Mouse (Mus musculus): Measurements from ENCODE around the gene Pola2. TPM values are rescaled to one million over a fixed set of nuclear protein-coding genes. Genes with fewer than 3 reads are reported as not detected.

Pola2 gene
- total RNA-seq, 2 experiments from 2014 or later = 22.9 to 23.7 TPM

DNA sequence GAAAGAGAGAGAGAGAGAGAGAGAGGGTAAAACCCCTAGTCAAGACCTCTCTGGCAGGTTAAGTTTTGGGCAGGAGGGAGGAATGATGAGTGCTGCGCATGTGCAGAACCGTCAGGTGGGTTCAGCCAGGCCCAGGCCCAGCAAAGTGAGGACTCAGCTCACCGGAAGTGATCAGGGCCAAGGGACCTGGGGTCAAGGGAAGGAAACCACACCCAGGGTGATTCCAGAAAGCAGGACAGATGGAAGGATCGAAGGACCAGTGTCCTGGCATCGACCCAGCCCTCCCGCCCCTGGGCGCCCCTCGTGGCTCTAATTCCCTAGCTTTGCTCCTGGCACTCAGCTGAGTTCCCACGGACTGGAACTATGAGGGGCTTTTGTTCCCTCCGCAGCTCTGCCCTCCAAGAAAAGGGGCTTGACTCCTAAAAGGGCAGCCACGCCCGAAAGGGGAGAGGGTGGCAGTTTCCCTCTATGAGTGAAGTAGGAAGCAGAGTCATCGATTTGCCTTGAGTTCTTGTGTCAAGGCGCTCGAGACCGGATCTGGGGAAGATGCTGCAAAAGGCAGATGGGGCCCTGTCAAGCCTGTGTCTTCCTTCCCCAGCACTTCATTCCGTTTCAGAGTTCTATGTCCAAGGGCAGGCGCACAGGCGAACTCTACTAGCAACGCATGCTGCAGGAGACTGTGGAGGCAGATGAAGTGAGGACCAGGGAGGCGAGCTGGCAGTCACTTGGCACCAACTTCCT, 26.7 kb downstream of the Pola2 start:
- no peak for DNase-seq

DNA sequence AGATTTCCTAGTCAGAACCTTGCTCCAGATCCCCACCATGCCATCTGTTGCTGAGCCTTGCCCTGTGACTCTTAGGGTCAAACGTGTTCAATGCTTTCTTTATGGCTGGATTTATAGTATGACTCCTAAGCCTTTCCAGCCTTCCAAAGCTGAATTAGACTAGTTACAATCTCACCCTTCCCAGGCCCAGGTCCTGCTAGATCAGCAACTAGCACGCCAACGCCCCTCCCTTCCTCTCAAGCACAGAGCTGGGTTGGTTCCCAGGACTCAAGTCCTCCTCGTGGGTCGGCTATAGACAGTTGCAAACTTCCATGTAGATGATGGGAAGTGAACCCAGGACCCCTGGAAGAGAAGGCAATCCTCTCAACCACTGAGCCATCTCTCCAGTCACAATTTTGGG, 28.3 kb downstream of the Pola2 start:
- peak in 1 of 2 experiments; percentile 47 for DNase-seq

- DNase-seq = peak; percentile 75 to 79
Observed at GRCm38 (mm10) chr19:5935266-5935665, 28.7 kb downstream of the Pola2 start.

DNA sequence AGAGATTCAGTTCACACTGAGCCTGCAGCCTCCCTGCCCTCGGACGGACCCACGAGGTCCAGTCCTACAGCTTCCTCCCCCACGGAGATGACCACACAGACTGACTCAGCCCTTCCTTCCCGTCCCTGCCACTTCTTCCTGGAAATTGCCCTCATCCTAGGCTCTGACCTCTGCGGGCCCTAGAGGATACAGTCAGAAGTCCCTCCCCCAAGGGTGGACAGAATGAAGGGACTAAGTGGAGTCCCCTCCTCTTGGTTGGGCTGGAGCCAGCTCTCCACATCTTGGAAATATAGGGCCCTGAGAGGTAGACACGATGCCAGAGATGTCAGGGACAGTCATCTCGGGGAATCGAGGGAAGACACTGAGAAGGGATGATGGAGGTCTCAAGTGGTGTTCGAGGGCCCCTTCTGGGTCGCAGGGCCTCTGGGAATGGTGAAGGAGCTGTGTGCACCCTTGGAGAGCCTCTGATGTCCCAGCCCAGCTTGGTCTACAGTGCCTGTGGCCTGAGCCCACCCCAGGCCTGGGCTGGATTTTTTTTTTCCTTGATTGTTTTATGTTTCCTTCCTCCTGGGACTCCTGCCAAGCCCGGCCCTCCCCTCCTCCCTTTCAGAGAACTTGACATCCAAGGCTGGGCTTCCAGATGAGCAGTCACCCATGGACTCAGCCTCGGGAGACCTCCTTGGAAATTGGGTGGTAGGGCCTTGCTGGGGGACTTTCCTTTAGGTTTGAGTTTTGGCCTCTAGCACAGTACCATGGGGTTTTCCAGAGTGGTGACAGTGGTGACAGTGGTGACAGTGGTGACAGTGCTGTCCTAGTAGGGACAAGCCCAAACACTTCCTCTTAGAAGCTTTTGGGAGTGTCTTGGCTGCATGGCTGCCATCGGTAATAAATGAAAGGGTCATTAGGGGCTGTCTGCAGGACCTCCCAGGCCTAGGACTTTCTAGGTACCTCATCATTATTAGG, 34.1 kb downstream of the Pola2 start:
- DNase-seq = peak; percentile 76 to 82

- no peak for DNase-seq
Observed at GRCm38 (mm10) chr19:5928546-5928945, 35.5 kb downstream of the Pola2 start.

DNA sequence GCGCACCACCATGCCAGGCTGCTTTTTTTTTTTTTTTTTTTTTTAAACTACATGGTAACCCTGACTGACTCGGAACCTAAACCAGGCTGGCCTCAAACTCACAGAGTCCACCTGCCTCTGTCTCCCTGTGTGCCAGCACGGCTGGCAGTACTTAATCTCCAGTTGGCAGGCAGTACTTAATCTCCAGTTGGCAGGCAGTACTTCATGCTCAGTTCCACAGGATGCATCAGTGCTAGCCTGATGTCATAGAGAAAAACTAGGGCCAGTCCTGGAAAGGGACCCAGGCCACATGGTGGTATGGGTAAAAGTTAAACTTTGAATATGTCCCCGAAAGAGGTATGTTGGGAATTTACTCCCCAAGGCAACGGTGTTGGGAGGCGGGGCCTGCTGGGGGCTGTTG, 35.9 kb downstream of the Pola2 start:
- DNase-seq = no peak

- no peak for DNase-seq
Observed at GRCm38 (mm10) chr19:5927532-5927931, 36.5 kb downstream of the Pola2 start.

GRCm38 (mm10) chr19:5927026-5927425, 37.0 kb downstream of the Pola2 start:
- DNase-seq = peak in 1 of 2 experiments; percentile 39

DNA sequence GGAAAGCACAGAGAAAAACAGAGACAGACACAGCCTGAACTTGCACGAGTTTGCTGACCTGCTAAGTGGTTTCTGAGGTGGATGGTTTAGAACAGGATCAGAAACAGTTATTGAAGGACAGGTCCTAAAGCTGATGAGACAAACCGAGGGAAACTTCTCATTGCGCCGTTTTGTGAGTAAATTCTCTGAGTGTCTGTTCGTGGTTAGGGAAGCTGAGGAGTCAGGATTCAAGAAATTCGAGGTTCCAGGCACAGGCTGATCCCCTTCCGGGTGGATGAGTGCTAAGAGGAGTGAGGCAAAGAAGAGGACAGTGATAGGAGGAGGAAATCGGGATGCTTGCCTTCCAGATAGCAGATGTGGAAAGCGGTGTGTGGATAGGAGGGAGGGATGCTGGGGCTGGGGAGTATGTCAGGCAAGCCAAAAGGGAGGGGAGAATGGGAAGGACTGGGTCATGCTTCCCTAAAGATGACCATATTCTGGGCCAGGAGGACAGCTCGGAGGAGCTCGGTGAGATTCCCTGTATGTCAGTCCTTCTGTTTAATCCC, 38.6 kb downstream of the Pola2 start:
- no peak for DNase-seq

- peak; percentile 98 to 99 for DNase-seq
Observed at GRCm38 (mm10) chr19:5924713-5925093, 39.3 kb downstream of the Pola2 start, which contains the start of gene Cdc42ep2. Gene Cdc42ep2, minus strand, starts transcription at chr19:5924816.

- DNase-seq = peak; percentile 90 to 93
Observed at GRCm38 (mm10) chr19:5923990-5924712, 39.9 kb downstream of the Pola2 start.

- DNase-seq = no peak
Observed at GRCm38 (mm10) chr19:5922963-5923362, 41.0 kb downstream of the Pola2 start.

DNA sequence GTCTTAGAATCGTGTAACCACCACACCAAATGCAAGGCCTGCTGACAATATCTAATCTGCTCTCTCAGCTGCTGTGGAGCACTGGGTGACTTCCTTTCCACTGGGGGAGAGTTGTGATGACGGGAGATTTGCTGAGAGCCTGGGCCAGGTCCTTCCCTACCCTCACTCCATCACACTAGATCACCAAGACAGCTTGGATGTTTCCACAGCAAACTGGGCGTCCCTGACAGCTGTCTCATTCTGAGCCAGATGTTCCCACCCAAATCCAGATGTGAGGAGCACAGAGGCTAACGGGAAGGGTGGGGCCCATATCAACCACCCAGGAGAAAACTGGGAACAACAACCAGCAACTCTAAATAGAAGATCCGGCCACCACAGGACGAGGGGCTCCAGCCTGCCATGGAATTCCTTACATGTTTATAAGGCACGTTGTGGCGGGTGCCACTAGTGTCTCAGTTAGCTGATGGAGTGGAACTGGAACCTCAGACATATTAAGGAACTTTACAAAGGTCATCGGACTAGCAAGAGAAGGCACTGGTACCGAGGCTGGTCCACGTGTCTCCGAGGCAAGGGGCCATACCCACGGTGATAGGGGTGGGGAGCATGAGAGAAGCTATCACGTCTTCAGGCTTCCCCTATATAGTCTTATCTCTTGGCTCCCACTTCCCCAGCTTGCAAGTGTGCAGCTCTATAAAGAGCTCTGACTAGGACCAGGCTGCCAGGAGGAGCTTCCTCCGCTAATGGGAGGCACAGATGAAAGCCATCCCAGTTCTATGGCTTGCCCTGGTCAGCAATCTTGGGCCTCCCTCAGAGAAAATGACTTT, 41.7 kb downstream of the Pola2 start:
- no peak for DNase-seq

DNA sequence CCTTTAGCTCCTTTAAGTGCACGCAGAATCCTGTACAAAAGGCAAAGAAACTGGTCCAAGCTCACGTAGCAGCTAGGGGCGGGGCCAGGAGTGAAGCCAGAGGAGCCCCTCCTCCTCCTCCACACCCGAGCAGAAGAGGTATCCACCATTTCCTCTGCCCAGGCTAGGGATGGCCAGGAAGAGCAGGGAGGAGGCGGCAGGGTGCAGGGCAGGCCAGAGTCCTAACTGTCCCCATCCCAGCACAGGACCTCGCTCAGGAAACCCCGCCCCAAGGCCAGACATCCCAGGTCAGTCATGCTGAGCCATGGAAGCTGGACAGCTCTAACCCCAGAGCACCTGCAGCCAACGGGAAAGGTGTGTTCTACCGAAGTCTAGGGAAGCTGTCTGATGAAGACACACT, 42.3 kb downstream of the Pola2 start:
- DNase-seq = peak; percentile 38 to 47

- DNase-seq = no peak
Observed at GRCm38 (mm10) chr19:5913007-5913719, 50.8 kb downstream of the Pola2 start, which contains the start of gene Dpf2. Gene Dpf2, minus strand, starts transcription at chr19:5913010.

DNA sequence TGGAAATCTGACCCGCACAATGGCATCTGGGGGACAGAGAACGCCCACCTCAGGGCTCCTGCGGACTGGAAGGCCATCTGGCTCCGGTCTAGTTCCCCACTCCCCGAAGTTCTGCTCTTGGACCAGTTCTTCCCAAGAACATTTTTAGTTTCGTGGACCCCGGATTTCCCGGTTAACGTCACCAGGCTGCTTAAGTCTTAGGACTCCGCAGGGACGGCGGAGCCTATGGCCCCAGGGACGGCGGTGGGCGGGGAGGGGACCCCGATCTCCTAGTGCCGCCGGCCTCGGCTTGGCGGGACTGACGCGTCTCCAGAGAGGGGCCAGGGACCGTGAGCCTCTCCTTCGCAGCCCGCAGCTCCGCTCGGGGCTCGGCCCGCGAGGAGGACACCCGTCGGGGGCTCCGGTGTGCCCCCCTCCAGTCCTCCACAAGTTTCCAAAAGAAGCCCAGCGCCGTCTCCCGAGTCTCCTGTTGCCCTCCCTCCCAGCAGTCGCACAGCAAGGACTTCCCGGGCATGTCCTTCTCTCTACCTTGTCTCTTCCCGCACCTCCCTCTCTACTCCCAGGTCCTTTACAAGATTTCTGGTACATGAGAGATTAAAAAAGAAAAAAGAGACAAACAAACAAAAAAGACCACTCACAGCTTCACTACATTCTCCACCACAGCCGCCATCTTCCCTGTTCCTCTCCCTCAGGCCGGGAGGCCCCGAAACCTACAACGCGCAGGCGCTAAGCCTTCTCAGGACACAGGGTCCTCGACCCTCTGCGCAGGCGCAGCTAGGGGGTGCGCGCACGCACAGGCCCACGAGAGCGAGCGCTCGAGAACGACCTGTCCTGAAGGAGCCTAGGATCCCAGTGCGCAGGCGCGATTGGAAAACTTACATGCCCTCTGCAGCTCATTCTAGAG, 51.6 kb downstream of the Pola2 start:
- peak; percentile 99 to 100 for DNase-seq

- DNase-seq = no peak
Observed at GRCm38 (mm10) chr19:5911430-5912102, 52.4 kb downstream of the Pola2 start.

- DNase-seq = no peak
Observed at GRCm38 (mm10) chr19:5910221-5910620, 53.8 kb downstream of the Pola2 start.

GRCm38 (mm10) chr19:5907275-5907674, 56.7 kb downstream of the Pola2 start:
- no peak for DNase-seq
